Mouse (Mus musculus) gastrocnemius, postnatal 4 days (tissue): ENCODE data around the gene Pld5. TPM values are rescaled to one million over a fixed set of nuclear protein-coding genes. Genes with fewer than 3 reads are reported as not detected.

Source experiments
- DNase-seq, 2 experiments: peaks; one replicate each; pipeline ENCODE4 v3.0.0; 2021 to 2022; ENCODE audit warnings: low spot score in 2 of 2, mixed read lengths in 2 of 2
- total RNA-seq, 2 experiments: library from RNA; stranded (reverse); gene quantifications; 2 replicates each; pipeline ENCODE4 v1.2.3; 2021

The Pld5 gene
- total RNA-seq, 2 experiments from 2014 or later, result 5.3 to 5.5 TPM

GRCm38 (mm10) chr1:176174971-176175370 lies 100.1 kb downstream of the Pld5 start:
- no peak for DNase-seq

GRCm38 (mm10) chr1:176167784-176168183 lies 107.3 kb downstream of the Pld5 start:
- no peak for DNase-seq

GRCm38 (mm10) chr1:176167114-176167513 lies 108.0 kb downstream of the Pld5 start:
- no peak for DNase-seq

GRCm38 (mm10) chr1:176145306-176145705 lies 129.8 kb downstream of the Pld5 start:
- no peak for DNase-seq

GRCm38 (mm10) chr1:176134379-176134778 lies 140.7 kb downstream of the Pld5 start:
- DNase-seq, result no peak

GRCm38 (mm10) chr1:176125771-176126170 lies 149.3 kb downstream of the Pld5 start:
- no peak for DNase-seq

GRCm38 (mm10) chr1:176124441-176124840 lies 150.7 kb downstream of the Pld5 start:
- no peak for DNase-seq

- no peak for DNase-seq
Observed at GRCm38 (mm10) chr1:176123781-176124180, 151.3 kb downstream of the Pld5 start.

GRCm38 (mm10) chr1:176115604-176116003 lies 159.5 kb downstream of the Pld5 start:
- no peak for DNase-seq

- DNase-seq, result no peak
Observed at GRCm38 (mm10) chr1:176098685-176099320, 176.3 kb downstream of the Pld5 start.

GRCm38 (mm10) chr1:176092119-176092518 lies 183.0 kb downstream of the Pld5 start:
- no peak for DNase-seq

GRCm38 (mm10) chr1:176089382-176089781 lies 185.7 kb downstream of the Pld5 start:
- DNase-seq, result no peak

GRCm38 (mm10) chr1:176085952-176086648 lies 189.0 kb downstream of the Pld5 start:
- no peak for DNase-seq

GRCm38 (mm10) chr1:176082306-176082705 lies 192.8 kb downstream of the Pld5 start:
- DNase-seq, result no peak

GRCm38 (mm10) chr1:176080969-176081368 lies 194.1 kb downstream of the Pld5 start:
- no peak for DNase-seq

GRCm38 (mm10) chr1:176078410-176078809 lies 196.7 kb downstream of the Pld5 start:
- no peak for DNase-seq

- no peak for DNase-seq
Observed at GRCm38 (mm10) chr1:176076799-176077198, 198.3 kb downstream of the Pld5 start.

- no peak for DNase-seq
Observed at GRCm38 (mm10) chr1:176075810-176076209, 199.3 kb downstream of the Pld5 start.

GRCm38 (mm10) chr1:176075409-176075808 lies 199.7 kb downstream of the Pld5 start:
- peak in 1 of 2 experiments; percentile 27 for DNase-seq

- no peak for DNase-seq
Observed at GRCm38 (mm10) chr1:176074526-176074925, 200.6 kb downstream of the Pld5 start.

- DNase-seq, result no peak
Observed at GRCm38 (mm10) chr1:176065281-176065680, 209.8 kb downstream of the Pld5 start.

GRCm38 (mm10) chr1:176064471-176064870 lies 210.6 kb downstream of the Pld5 start:
- no peak for DNase-seq

- no peak for DNase-seq
Observed at GRCm38 (mm10) chr1:176053653-176054052, 221.5 kb downstream of the Pld5 start.
